Mouse (Mus musculus) spleen, postnatal 4 days (tissue): ENCODE measurements around the gene Alox8.

Source experiments
- DNase-seq, 2 experiments: peaks; one replicate each; pipeline ENCODE4 v3.0.0; 2022; ENCODE audit warnings: low spot score in 2 of 2

The Alox8 gene

GRCm38 (mm10) chr11:69180120-69180519, 17.5 kb downstream of the Alox8 start:
- no peak for DNase-seq

GRCm38 (mm10) chr11:69179512-69179911, 18.1 kb downstream of the Alox8 start:
- no peak for DNase-seq

GRCm38 (mm10) chr11:69178525-69178924, 19.1 kb downstream of the Alox8 start:
- DNase-seq = no peak

- no peak for DNase-seq
These were observed 22.9 kb downstream of the Alox8 start for GRCm38 (mm10) chr11:69174722-69175121.

- DNase-seq = no peak
These were observed 25.0 kb downstream of the Alox8 start for GRCm38 (mm10) chr11:69172606-69173005.

GRCm38 (mm10) chr11:69171626-69172025, 26.0 kb downstream of the Alox8 start:
- peak; percentile 32 to 76 for DNase-seq

GRCm38 (mm10) chr11:69169313-69169712, 28.3 kb downstream of the Alox8 start:
- no peak for DNase-seq

GRCm38 (mm10) chr11:69156800-69157199, 40.8 kb downstream of the Alox8 start, which contains the start of gene Alox12b:
TSS of gene Alox12b (plus strand) at chr11:69156989.
- DNase-seq = no peak

- DNase-seq = no peak
These were observed 42.3 kb downstream of the Alox8 start for GRCm38 (mm10) chr11:69155351-69155750.

- no peak for DNase-seq
These were observed 43.8 kb downstream of the Alox8 start for GRCm38 (mm10) chr11:69153831-69154230.

GRCm38 (mm10) chr11:69151004-69151403, 46.6 kb downstream of the Alox8 start:
- DNase-seq = no peak

GRCm38 (mm10) chr11:69150444-69150843, 47.2 kb downstream of the Alox8 start:
- DNase-seq = peak; percentile 59 to 79

GRCm38 (mm10) chr11:69149728-69150127, 47.9 kb downstream of the Alox8 start:
- no peak for DNase-seq

- DNase-seq = no peak
These were observed 49.1 kb downstream of the Alox8 start for GRCm38 (mm10) chr11:69148451-69148960.

- no peak for DNase-seq
These were observed 50.1 kb downstream of the Alox8 start for GRCm38 (mm10) chr11:69147546-69147945.

- no peak for DNase-seq
These were observed 62.3 kb downstream of the Alox8 start for GRCm38 (mm10) chr11:69135361-69135760.

- DNase-seq = no peak
These were observed 63.0 kb downstream of the Alox8 start for GRCm38 (mm10) chr11:69134622-69134968.
